Mouse (Mus musculus): ENCODE results near the gene Pogz. TPM values are rescaled to one million over a fixed set of nuclear protein-coding genes. Genes with fewer than 3 reads are reported as not detected.

The Pogz gene
- polyA plus RNA-seq, 1 experiment, result 8.7 TPM

DNA sequence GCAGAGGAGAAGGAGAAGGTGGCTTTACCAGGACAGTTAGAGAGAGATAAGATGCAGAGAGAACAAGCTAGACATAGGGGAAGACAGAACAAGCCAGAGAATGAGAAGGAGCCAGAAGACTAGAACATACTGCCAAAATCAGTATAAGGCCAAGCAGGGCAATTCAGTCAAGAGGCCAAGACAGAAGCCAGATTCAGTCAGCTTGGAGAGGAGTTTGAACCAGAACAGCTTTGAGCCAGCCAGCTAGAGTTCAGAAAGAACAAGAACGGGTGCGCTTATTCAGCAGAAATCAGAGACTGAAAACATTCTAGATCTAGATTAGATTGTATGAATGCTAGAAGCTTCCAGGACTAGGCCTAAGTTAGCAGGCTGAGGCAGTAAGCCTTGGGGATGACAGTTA is 10.0 kb downstream of the Pogz start:
- H3K79me2 ChIP-seq (ENCODE audit: control insufficient read depth, insufficient read depth), result peaks cover 100% of the 10 kb centered on the region
- no peak for TF ChIP-seq MYOD1 (IDR thresholded peaks at IDR 0.05; ENCODE audit: control insufficient read depth, insufficient read length, low read depth)
- TF ChIP-seq CTCF (IDR thresholded peaks at IDR 0.05; ENCODE audit: control insufficient read depth, insufficient read depth, insufficient read length), result no peak
- TF ChIP-seq MYOG (IDR thresholded peaks at IDR 0.05; ENCODE audit: control insufficient read depth, extremely low read depth, insufficient read length), result no peak
- no peak for TF ChIP-seq USF1 (IDR thresholded peaks at IDR 0.05; ENCODE audit: low read depth)
- no peak for TF ChIP-seq FOSL1 (IDR thresholded peaks at IDR 0.05; ENCODE audit: insufficient read depth, low read length, poor library complexity, severe bottlenecking)
- TF ChIP-seq CEBPB (IDR thresholded peaks at IDR 0.05; ENCODE audit: low read depth), result no peak
- TF ChIP-seq MAX (IDR thresholded peaks at IDR 0.05), result no peak
- peaks cover 87% of the 10 kb centered on the region for H3K79me3 ChIP-seq (ENCODE audit: low read depth)
- H3K4me3 ChIP-seq (ENCODE audit: insufficient read depth, poor library complexity, severe bottlenecking), result no peak overlapping the region
- H3ac ChIP-seq (ENCODE audit: control insufficient read depth, insufficient read length, low read depth), result no peak overlapping the region
- H3K27me3 ChIP-seq (ENCODE audit: control insufficient read depth, insufficient read depth, insufficient read length), result no peaks in the 10 kb centered on the region
- no peaks in the 10 kb centered on the region for H3K36me3 ChIP-seq (ENCODE audit: control insufficient read depth, insufficient read depth)

DNA sequence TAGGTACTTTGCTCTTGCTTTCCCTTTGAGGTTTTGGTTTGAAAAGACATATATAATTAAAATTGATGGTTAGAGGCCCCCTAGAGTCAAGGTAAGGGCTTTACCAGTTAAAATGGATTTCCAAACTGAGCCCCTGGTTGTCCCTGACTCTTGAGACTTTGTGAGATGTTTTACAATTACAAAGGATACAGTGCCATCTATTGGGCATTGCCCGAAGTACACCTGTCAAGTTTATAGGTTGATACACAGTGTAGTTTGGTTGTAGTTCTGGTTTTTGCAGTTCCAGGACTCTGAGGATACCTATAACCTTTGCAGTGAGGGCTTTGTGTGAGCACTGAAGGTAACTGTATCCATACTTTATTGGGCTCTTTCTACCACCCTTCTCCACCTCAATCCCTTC is 12.0 kb downstream of the Pogz start:
- peaks cover 100% of the 10 kb centered on the region for H3K79me2 ChIP-seq (ENCODE audit: control insufficient read depth, insufficient read depth)
- no peak for TF ChIP-seq FOSL1 (IDR thresholded peaks at IDR 0.05; ENCODE audit: insufficient read depth, low read length, poor library complexity, severe bottlenecking)
- peaks cover 10% of the 10 kb centered on the region for H3K36me3 ChIP-seq (ENCODE audit: control insufficient read depth, insufficient read depth)
- H3K4me3 ChIP-seq (ENCODE audit: insufficient read depth, poor library complexity, severe bottlenecking), result no peak overlapping the region
- H3K79me3 ChIP-seq (ENCODE audit: low read depth), result peaks cover 87% of the 10 kb centered on the region
- no peaks in the 10 kb centered on the region for H3K27me3 ChIP-seq (ENCODE audit: control insufficient read depth, insufficient read depth, insufficient read length)
- H3ac ChIP-seq (ENCODE audit: control insufficient read depth, insufficient read length, low read depth), result no peak overlapping the region

DNA sequence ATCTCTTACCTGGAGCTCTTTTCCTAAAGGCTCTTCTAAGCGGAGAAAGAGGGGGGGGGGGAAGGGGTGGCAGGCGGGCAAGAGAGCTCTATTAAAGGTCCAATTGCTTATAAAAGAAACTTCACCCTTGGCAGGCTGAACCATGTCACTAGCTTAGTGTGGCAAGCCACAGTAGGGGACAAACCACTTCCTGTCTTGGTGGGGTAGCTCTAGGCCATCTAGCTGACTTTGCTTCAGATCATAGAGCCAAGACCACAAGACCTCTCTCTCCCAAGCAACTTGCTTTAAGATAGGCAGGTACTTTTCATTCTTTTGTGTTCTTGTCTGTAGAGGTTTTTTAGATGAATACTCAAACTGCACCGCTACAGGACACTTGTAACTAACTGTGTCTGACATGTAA is 14.4 kb downstream of the Pogz start:
- peaks cover 75% of the 10 kb centered on the region for H3K79me3 ChIP-seq (ENCODE audit: low read depth)
- H3K4me3 ChIP-seq (ENCODE audit: insufficient read depth, poor library complexity, severe bottlenecking), result no peak overlapping the region
- H3K27me3 ChIP-seq (ENCODE audit: control insufficient read depth, insufficient read depth, insufficient read length), result no peaks in the 10 kb centered on the region
- peaks cover 98% of the 10 kb centered on the region for H3K79me2 ChIP-seq (ENCODE audit: control insufficient read depth, insufficient read depth)
- H3K36me3 ChIP-seq (ENCODE audit: control insufficient read depth, insufficient read depth), result peaks cover 24% of the 10 kb centered on the region
- no peak for TF ChIP-seq MYOD1 (IDR thresholded peaks at IDR 0.05; ENCODE audit: control insufficient read depth, insufficient read length, low read depth)
- TF ChIP-seq MAX (IDR thresholded peaks at IDR 0.05), result no peak
- no peak overlapping the region for H3ac ChIP-seq (ENCODE audit: control insufficient read depth, insufficient read length, low read depth)

DNA sequence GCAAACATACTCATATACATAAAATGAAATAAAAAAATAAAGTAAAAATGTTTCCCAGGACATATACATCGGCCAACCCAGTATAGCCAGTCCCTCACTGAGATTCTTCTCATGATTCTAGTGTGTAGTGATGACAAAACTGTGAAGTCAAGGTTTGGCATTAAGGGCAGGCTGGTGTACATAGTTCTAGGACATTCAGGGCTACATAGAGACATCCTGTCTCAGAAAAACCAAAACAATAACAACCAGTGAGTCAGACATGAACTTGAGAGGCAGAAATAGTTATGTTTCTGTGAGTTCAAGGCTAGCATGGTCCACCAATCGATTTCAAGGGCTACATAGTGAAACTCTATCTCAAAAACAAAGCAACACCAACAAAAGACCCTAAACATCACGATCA is 14.8 kb downstream of the Pogz start:
- peaks cover 29% of the 10 kb centered on the region for H3K36me3 ChIP-seq (ENCODE audit: control insufficient read depth, insufficient read depth)
- peaks cover 98% of the 10 kb centered on the region for H3K79me2 ChIP-seq (ENCODE audit: control insufficient read depth, insufficient read depth)
- H3K79me3 ChIP-seq (ENCODE audit: low read depth), result peaks cover 76% of the 10 kb centered on the region
- TF ChIP-seq FOSL1 (IDR thresholded peaks at IDR 0.05; ENCODE audit: insufficient read depth, low read length, poor library complexity, severe bottlenecking) (no peak), MYOG (IDR thresholded peaks at IDR 0.05; ENCODE audit: control insufficient read depth, extremely low read depth, insufficient read length) (no peak), CTCF (IDR thresholded peaks at IDR 0.05; ENCODE audit: control insufficient read depth, insufficient read depth, insufficient read length) (no peak), MAX (IDR thresholded peaks at IDR 0.05) (no peak), USF1 (IDR thresholded peaks at IDR 0.05; ENCODE audit: low read depth) (no peak), CEBPB (IDR thresholded peaks at IDR 0.05; ENCODE audit: low read depth) (no peak), MYOD1 (IDR thresholded peaks at IDR 0.05; ENCODE audit: control insufficient read depth, insufficient read length, low read depth) (no peak)
- no peak overlapping the region for H3ac ChIP-seq (ENCODE audit: control insufficient read depth, insufficient read length, low read depth)
- no peaks in the 10 kb centered on the region for H3K27me3 ChIP-seq (ENCODE audit: control insufficient read depth, insufficient read depth, insufficient read length)
- H3K4me3 ChIP-seq (ENCODE audit: insufficient read depth, poor library complexity, severe bottlenecking), result no peak overlapping the region

DNA sequence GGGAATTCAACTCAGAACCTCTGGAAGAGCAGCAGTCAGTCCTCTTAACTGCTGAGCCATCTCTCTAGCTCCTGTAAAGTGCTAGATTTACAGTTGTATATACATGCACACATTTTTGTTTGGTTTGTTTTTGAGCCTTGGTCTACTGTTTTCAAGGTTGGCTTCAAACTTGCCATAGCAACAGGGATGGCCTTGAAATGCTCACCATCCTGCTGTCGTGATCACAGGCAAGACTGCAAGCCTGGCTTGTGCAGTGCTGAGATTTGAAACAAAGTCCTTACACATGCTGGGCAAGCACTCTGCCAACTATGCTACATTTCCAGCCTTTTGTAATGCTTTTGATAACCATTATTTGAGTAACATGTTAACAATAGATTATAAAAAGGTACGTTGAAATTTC is 22.1 kb downstream of the Pogz start:
- Histone ChIP-seq H3K79me3 (ENCODE audit: low read depth) (peaks cover 24% of the 10 kb centered on the region), H3K36me3 (ENCODE audit: control insufficient read depth, insufficient read depth) (peaks cover 61% of the 10 kb centered on the region), H3K4me3 (ENCODE audit: insufficient read depth, poor library complexity, severe bottlenecking) (no peak overlapping the region), H3K79me2 (ENCODE audit: control insufficient read depth, insufficient read depth) (peaks cover 54% of the 10 kb centered on the region), H3ac (ENCODE audit: control insufficient read depth, insufficient read length, low read depth) (no peak overlapping the region), H3K27me3 (ENCODE audit: control insufficient read depth, insufficient read depth, insufficient read length) (no peaks in the 10 kb centered on the region)
- no peak for TF ChIP-seq MYOD1 (IDR thresholded peaks at IDR 0.05; ENCODE audit: control insufficient read depth, insufficient read length, low read depth)
- TF ChIP-seq MAX (IDR thresholded peaks at IDR 0.05), result no peak
- TF ChIP-seq CEBPB (IDR thresholded peaks at IDR 0.05; ENCODE audit: low read depth), result no peak
- no peak for TF ChIP-seq MYOG (IDR thresholded peaks at IDR 0.05; ENCODE audit: control insufficient read depth, extremely low read depth, insufficient read length)
- no peak for TF ChIP-seq USF1 (IDR thresholded peaks at IDR 0.05; ENCODE audit: low read depth)
- no peak for TF ChIP-seq CTCF (IDR thresholded peaks at IDR 0.05; ENCODE audit: control insufficient read depth, insufficient read depth, insufficient read length)
- TF ChIP-seq FOSL1 (IDR thresholded peaks at IDR 0.05; ENCODE audit: insufficient read depth, low read length, poor library complexity, severe bottlenecking), result no peak

DNA sequence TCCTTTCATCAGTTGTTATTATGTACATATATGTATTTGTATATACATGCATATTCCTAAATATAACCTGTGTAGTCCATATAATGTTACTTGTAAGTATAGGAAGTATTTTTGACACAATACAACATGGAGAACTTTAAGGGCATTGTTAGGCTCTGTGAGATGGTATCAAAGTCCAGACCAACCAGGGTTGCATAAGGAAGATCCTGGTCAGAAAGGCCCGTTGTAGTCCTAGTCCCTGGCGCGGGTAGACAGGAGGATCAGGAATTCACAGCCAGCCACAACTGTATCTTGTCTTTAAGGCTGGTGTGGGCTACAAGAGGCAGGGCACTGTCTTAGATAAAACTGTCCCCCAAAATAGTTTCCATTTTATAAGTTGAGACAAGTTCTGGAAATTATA is 31.6 kb downstream of the Pogz start:
- H3K36me3 ChIP-seq (ENCODE audit: control insufficient read depth, insufficient read depth), result peaks cover 69% of the 10 kb centered on the region

More for the DNA sequence above, 31.6 kb downstream of the Pogz start:
- no peak overlapping the region for H3K4me3 ChIP-seq (ENCODE audit: insufficient read depth, poor library complexity, severe bottlenecking)
- no peak for TF ChIP-seq CEBPB (IDR thresholded peaks at IDR 0.05; ENCODE audit: low read depth)
- no peak for TF ChIP-seq MAX (IDR thresholded peaks at IDR 0.05)
- no peak for TF ChIP-seq MYOG (IDR thresholded peaks at IDR 0.05; ENCODE audit: control insufficient read depth, extremely low read depth, insufficient read length)
- TF ChIP-seq CTCF (IDR thresholded peaks at IDR 0.05; ENCODE audit: control insufficient read depth, insufficient read depth, insufficient read length), result no peak
- no peak for TF ChIP-seq FOSL1 (IDR thresholded peaks at IDR 0.05; ENCODE audit: insufficient read depth, low read length, poor library complexity, severe bottlenecking)
- no peak for TF ChIP-seq USF1 (IDR thresholded peaks at IDR 0.05; ENCODE audit: low read depth)
- TF ChIP-seq MYOD1 (IDR thresholded peaks at IDR 0.05; ENCODE audit: control insufficient read depth, insufficient read length, low read depth), result no peak
- H3K27me3 ChIP-seq (ENCODE audit: control insufficient read depth, insufficient read depth, insufficient read length), result no peaks in the 10 kb centered on the region
- no peaks in the 10 kb centered on the region for H3K79me3 ChIP-seq (ENCODE audit: low read depth)
- no peaks in the 10 kb centered on the region for H3K79me2 ChIP-seq (ENCODE audit: control insufficient read depth, insufficient read depth)
- no peak overlapping the region for H3ac ChIP-seq (ENCODE audit: control insufficient read depth, insufficient read length, low read depth)
